Mouse (Mus musculus): ENCODE measurements around the gene Plekhg4. TPM values are rescaled to one million over a fixed set of nuclear protein-coding genes. Genes with fewer than 3 reads are reported as not detected.

Plekhg4 gene
- polyA plus RNA-seq (2015; fragmentation: Nextera tagmentation; extraction: Ambion mirVana): 0.55 and 0.88 TPM in 2 replicates

GRCm38 (mm10) chr8:105373032-105373431, at the start of gene Plekhg4:
Gene Plekhg4, plus strand, starts transcription at chr8:105373274.
- H3K36me3 ChIP-seq: 0 out of 2 replicates have a peak, but pooled peaks cover 3% of the 10 kb centered on the region
- H3K4me3 ChIP-seq: no peak within 1 kb of the TSS
- 52% methylated on average over 2 of the region's 2 CpGs for WGBS
- H3K9ac ChIP-seq: no peak within 1 kb of the TSS
- H3K9me3 ChIP-seq: no peaks in the 10 kb centered on the region
- H3K27me3 ChIP-seq: no peaks in the 10 kb centered on the region
- no peak within 1 kb of the TSS for H3K27ac ChIP-seq
- no peak for ATAC-seq (ENCODE audit: insufficient number of reproducible peaks, low FRiP score, low TSS enrichment, low read depth)
- H3K4me2 ChIP-seq: peak within 1 kb of the TSS; percentile 35
- H3K4me1 ChIP-seq: peaks cover 8% of the 10 kb centered on the region

GRCm38 (mm10) chr8:105325641-105326093, 47.4 kb upstream of the Plekhg4 start:
- 0% methylated on average over 12 of the region's 12 CpGs for WGBS
- H3K4me2 ChIP-seq: peak overlapping the region; percentile 79
- H3K4me1 ChIP-seq: peaks cover 24% of the 10 kb centered on the region
- H3K9ac ChIP-seq: peak overlapping the region; percentile 87
- peaks cover 37% of the 10 kb centered on the region for H3K36me3 ChIP-seq
- peak overlapping the region; percentile 84 for H3K27ac ChIP-seq
- H3K9me3 ChIP-seq: no peaks in the 10 kb centered on the region
- ATAC-seq (ENCODE audit: insufficient number of reproducible peaks, low FRiP score, low TSS enrichment, low read depth): no peak; the same call in 1 of the 2 replicates
- H3K27me3 ChIP-seq: no peaks in the 10 kb centered on the region
- peak overlapping the region; percentile 73 for H3K4me3 ChIP-seq

- peak within 1 kb of the TSS; percentile 79 for H3K4me2 ChIP-seq
- H3K36me3 ChIP-seq: peaks cover 42% of the 10 kb centered on the region
- WGBS: under 1% methylated on average over 36 of the region's 36 CpGs
- no peaks in the 10 kb centered on the region for H3K27me3 ChIP-seq
- H3K27ac ChIP-seq: peak within 1 kb of the TSS; percentile 84
- peaks cover 24% of the 10 kb centered on the region for H3K4me1 ChIP-seq
- peak; percentile 91 for ATAC-seq (ENCODE audit: insufficient number of reproducible peaks, low FRiP score, low TSS enrichment, low read depth)
- H3K9me3 ChIP-seq: no peaks in the 10 kb centered on the region
- peak within 1 kb of the TSS; percentile 87 for H3K9ac ChIP-seq
- peak within 1 kb of the TSS; percentile 73 for H3K4me3 ChIP-seq
Observed at GRCm38 (mm10) chr8:105326141-105326672, 46.9 kb upstream of the Plekhg4 start, which contains the start of the genes Lrrc29 and Tmem208. Gene Lrrc29, minus strand, starts transcription at chr8:105326278. Gene Tmem208, plus strand, starts transcription at chr8:105326354.

GRCm38 (mm10) chr8:105326968-105327367, 46.1 kb upstream of the Plekhg4 start:
- H3K36me3 ChIP-seq: peaks cover 50% of the 10 kb centered on the region
- H3K27ac ChIP-seq: peak overlapping the region; percentile 84; the same call in 1 of the 2 replicates
- no peaks in the 10 kb centered on the region for H3K27me3 ChIP-seq
- peak overlapping the region; percentile 75 for H3K4me2 ChIP-seq
- 35% methylated on average over 6 of the region's 6 CpGs for WGBS
- peak overlapping the region; percentile 50 for H3K9ac ChIP-seq
- H3K4me3 ChIP-seq: peak overlapping the region; percentile 73
- ATAC-seq (ENCODE audit: insufficient number of reproducible peaks, low FRiP score, low TSS enrichment, low read depth): no peak
- H3K9me3 ChIP-seq: no peaks in the 10 kb centered on the region
- peaks cover 24% of the 10 kb centered on the region for H3K4me1 ChIP-seq

GRCm38 (mm10) chr8:105330325-105330724, 42.7 kb upstream of the Plekhg4 start:
- Histone ChIP-seq H3K4me2 (no peak overlapping the region), H3K9ac (no peak overlapping the region), H3K4me1 (peaks cover 17% of the 10 kb centered on the region), H3K36me3 (peaks cover 73% of the 10 kb centered on the region), H3K27me3 (no peaks in the 10 kb centered on the region), H3K27ac (no peak overlapping the region), H3K4me3 (no peak overlapping the region), H3K9me3 (no peaks in the 10 kb centered on the region)
- 96% methylated on average over 12 of the region's 12 CpGs for WGBS
- ATAC-seq (ENCODE audit: insufficient number of reproducible peaks, low FRiP score, low TSS enrichment, low read depth): no peak

GRCm38 (mm10) chr8:105331469-105331868, 41.6 kb upstream of the Plekhg4 start:
- Histone ChIP-seq H3K4me3 (no peak overlapping the region), H3K9ac (no peak overlapping the region), H3K9me3 (no peaks in the 10 kb centered on the region), H3K27ac (no peak overlapping the region), H3K36me3 (peaks cover 84% of the 10 kb centered on the region), H3K4me1 (peaks cover 15% of the 10 kb centered on the region), H3K27me3 (no peaks in the 10 kb centered on the region), H3K4me2 (no peak overlapping the region)
- WGBS: 94% methylated on average over 22 of the region's 22 CpGs
- no peak for ATAC-seq (ENCODE audit: insufficient number of reproducible peaks, low FRiP score, low TSS enrichment, low read depth)

GRCm38 (mm10) chr8:105331931-105332330, 41.1 kb upstream of the Plekhg4 start:
- H3K36me3 ChIP-seq: peaks cover 89% of the 10 kb centered on the region
- WGBS: 94% methylated on average over 9 of the region's 9 CpGs
- H3K9ac ChIP-seq: no peak overlapping the region
- peaks cover 14% of the 10 kb centered on the region for H3K4me1 ChIP-seq
- ATAC-seq (ENCODE audit: insufficient number of reproducible peaks, low FRiP score, low TSS enrichment, low read depth): no peak
- no peak overlapping the region for H3K27ac ChIP-seq
- no peaks in the 10 kb centered on the region for H3K27me3 ChIP-seq
- H3K9me3 ChIP-seq: no peaks in the 10 kb centered on the region
- no peak overlapping the region for H3K4me3 ChIP-seq
- H3K4me2 ChIP-seq: no peak overlapping the region

GRCm38 (mm10) chr8:105332523-105332922, 40.6 kb upstream of the Plekhg4 start:
- Histone ChIP-seq H3K27ac (no peak overlapping the region), H3K4me1 (peaks cover 8% of the 10 kb centered on the region), H3K36me3 (peaks cover 93% of the 10 kb centered on the region), H3K4me3 (no peak overlapping the region), H3K27me3 (no peaks in the 10 kb centered on the region), H3K9ac (no peak overlapping the region), H3K4me2 (no peak overlapping the region), H3K9me3 (no peaks in the 10 kb centered on the region)
- WGBS: 80% methylated on average over 2 of the region's 2 CpGs
- no peak for ATAC-seq (ENCODE audit: insufficient number of reproducible peaks, low FRiP score, low TSS enrichment, low read depth)

GRCm38 (mm10) chr8:105336373-105337130, 36.5 kb upstream of the Plekhg4 start:
- Histone ChIP-seq H3K4me2 (no peak overlapping the region), H3K27ac (no peak overlapping the region), H3K36me3 (peaks cover 64% of the 10 kb centered on the region), H3K4me3 (no peak overlapping the region), H3K9ac (no peak overlapping the region), H3K27me3 (no peaks in the 10 kb centered on the region), H3K9me3 (no peaks in the 10 kb centered on the region), H3K4me1 (peaks cover 15% of the 10 kb centered on the region)
- WGBS: 55% methylated on average over 32 of the region's 32 CpGs
- ATAC-seq (ENCODE audit: insufficient number of reproducible peaks, low FRiP score, low TSS enrichment, low read depth): no peak

GRCm38 (mm10) chr8:105338992-105339391, 34.1 kb upstream of the Plekhg4 start:
- Histone ChIP-seq H3K9ac (no peak overlapping the region), H3K9me3 (no peaks in the 10 kb centered on the region), H3K4me1 (peaks cover 19% of the 10 kb centered on the region), H3K27me3 (no peaks in the 10 kb centered on the region), H3K27ac (no peak overlapping the region), H3K4me3 (no peak overlapping the region), H3K36me3 (peaks cover 42% of the 10 kb centered on the region), H3K4me2 (no peak overlapping the region)
- WGBS: 13% methylated on average over 4 of the region's 4 CpGs
- ATAC-seq (ENCODE audit: insufficient number of reproducible peaks, low FRiP score, low TSS enrichment, low read depth): no peak

GRCm38 (mm10) chr8:105339886-105340635, 33.0 kb upstream of the Plekhg4 start:
- peaks cover 32% of the 10 kb centered on the region for H3K36me3 ChIP-seq
- no peaks in the 10 kb centered on the region for H3K27me3 ChIP-seq
- peaks cover 25% of the 10 kb centered on the region for H3K4me1 ChIP-seq
- ATAC-seq (ENCODE audit: insufficient number of reproducible peaks, low FRiP score, low TSS enrichment, low read depth): no peak
- H3K4me3 ChIP-seq: no peak overlapping the region
- 74% methylated on average over 5 of the region's 6 CpGs for WGBS
- no peak overlapping the region for H3K27ac ChIP-seq
- H3K9ac ChIP-seq: no peak overlapping the region
- H3K4me2 ChIP-seq: no peak overlapping the region
- H3K9me3 ChIP-seq: no peaks in the 10 kb centered on the region

Measured in limb, embryonic 15.5 days (tissue).